Mouse (Mus musculus) adrenal gland, postnatal 14 days (tissue): ENCODE measurements around the gene Snu13. TPM values are rescaled to one million over a fixed set of nuclear protein-coding genes. Genes with fewer than 3 reads are reported as not detected.

Experiments used
- DNase-seq: peaks from one replicate; pipeline ENCODE4 v3.0.0; 2021; ENCODE audit warnings: mixed read lengths
- long read RNA-seq, 2 experiments: library from polyadenylated mRNA; stranded (forward); transcript quantifications; one replicate each; pipeline ENCODE4 v2.0.0; 2021
- total RNA-seq: library from RNA; stranded (reverse); gene quantifications from 2 replicates; pipeline ENCODE4 v1.2.3, GENCODE M21; 2021

Snu13 gene
- total RNA-seq, result 79.0 and 82.3 TPM in 2 replicates
- long read RNA-seq, experiment 1, transcript Snu13-202 (3 exons, 2,077 nt), result major isoform, 160 of 171 reads
- long read RNA-seq, experiment 1, partial matches to known transcripts, result 1 of 171 reads
- long read RNA-seq, experiment 1, other reads (novel, unspliced or antisense), result 10 of 171 reads
- long read RNA-seq, experiment 2, transcript Snu13-202 (3 exons, 2,077 nt), result major isoform, 130 of 139 reads
- long read RNA-seq, experiment 2, partial matches to known transcripts, result 1 of 139 reads
- long read RNA-seq, experiment 2, other reads (novel, unspliced or antisense), result 8 of 139 reads

DNA sequence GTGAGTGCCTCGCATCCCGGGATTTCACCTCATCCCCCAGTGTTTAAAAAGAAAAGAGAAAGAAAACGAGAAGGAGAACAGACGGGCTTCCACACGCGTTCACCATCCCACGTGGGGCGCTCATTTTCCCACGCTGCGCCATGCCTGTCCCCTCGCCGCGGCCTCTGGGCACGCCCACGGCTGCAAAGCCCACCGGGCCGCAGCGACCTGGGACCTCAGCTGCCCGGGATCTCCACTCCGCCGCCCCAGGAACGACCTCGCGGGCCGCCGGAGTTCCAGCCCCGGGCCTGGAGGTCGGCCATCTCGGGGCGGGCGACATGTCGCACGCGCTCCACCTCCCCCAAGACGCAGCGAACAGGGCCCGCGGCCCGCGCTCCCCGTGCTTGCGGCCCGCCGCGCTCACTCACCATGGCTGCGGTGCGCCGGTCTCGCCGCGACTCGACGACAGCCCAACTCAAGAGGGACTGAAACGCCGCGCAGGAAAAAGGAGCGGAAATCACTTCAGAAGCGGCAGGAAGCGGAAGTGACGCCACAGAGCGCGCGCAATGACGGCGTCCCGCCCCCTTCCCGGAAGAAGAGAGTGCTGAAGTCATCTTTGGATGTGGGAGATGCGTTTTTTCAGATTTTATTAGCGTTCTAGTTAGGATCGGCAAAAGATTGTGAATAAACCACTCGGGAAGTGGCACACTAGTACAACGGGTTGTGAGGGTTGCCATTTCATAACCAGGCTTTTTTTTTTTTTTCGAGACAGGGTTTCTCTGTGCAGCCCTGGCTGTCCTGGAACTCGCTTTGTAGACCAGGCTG is at the start of gene Snu13:
Gene Snu13 (minus strand): TSS at position 519 of the 804 bp plus-strand sequence.
- peak; percentile 94 for DNase-seq

DNA sequence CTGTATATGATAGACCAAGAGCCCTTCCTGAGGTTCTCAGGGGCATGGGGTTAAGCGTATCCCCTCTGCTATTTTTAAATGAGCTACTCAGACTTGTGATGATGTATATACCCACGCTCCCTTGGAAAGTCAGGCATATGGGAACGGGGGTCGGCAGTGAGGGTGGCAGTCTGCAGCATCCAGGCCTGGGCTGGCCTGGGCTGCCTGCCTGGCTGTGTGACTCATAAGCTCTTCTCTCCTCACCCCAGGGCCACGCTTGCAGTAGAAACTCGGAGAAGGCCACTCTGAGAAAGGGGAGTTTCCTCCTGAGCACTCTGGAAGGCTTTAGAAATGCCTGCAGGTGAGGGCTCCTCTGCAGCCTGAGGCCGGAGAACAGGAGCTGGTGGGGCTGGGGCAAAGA is 43.7 kb upstream of the Snu13 start:
- DNase-seq, result peak; percentile 24

DNA sequence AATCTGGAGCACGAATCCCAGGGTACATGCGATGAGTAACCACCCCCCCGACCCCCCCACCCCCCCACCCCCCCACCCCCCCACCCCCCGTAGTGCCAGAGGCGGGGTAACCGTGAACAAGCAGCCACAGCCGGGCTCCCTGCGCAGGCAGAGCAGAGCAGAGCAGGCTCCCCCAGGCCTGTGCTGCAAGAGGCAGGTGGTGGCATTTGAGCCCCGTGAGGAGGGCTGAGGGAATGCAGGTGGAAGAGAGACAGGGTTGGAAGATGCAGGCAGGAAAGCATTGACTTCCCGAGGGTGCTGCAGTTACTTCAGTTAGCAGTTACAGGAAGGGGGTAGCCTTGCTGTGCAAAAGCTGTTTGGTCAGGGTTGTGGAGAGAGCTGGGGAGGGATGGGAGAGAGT is 39.9 kb upstream of the Snu13 start:
- no peak for DNase-seq

DNA sequence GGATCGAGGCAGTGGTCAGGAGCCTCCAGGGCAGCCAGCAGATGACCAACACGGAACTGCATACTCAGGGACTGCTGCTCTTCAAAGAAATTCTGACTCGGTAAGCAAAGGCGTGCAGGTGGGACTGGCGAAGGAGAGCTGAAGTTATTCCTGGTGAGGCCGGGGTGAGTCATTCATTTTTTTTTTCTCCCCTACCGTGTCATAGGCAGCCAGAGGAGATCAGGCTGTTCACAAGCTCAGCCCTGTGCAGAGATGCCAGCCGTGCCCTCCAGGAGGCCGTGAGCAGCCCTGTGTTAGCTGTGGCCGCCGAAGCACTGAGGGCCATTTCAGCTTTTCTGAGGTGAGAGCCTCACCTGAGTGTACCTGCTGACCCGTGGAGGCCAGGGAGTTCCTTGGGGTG is 38.7 kb upstream of the Snu13 start:
- DNase-seq, result peak; percentile 44

DNA sequence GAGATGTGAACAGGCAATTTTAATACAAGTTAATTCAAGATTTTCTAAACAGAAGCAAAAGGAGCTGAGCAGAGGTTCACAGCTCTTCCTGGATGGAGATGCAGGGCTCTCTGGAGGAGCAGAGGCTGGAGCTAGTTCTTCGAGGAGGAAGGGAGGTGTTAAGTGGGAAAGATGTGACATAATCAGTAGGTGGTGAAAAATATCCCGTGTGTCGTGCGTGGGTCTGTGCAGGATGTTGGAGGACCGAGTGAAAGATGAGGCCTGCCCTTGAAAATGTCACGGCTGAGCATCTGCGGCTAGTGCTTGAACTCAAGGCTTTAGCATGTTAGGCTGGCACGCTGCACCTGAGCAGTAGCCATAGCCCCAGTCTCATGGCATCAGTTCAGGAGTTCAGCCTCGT is 38.2 kb upstream of the Snu13 start:
- no peak for DNase-seq

DNA sequence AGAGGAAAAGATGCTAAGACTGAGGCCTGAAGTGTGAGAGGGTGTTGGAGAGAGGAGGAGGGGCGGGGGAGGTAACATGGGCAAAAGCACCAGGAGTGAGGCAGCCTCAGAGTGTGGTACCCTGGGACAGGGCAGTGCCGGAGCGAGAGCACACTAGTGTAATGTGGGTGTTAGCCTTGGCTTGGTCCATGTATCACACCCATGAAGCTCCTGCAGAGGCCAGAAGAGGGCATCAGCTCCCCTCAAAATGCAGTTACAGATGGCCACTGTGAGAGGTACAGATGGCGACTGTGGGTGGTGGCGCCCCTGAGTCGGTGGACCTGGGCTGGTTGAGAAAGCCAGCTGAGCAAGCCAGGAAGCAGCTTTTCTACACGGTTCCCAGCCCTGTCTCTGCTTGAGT is 33.8 kb upstream of the Snu13 start:
- DNase-seq, result peak; percentile 46

DNA sequence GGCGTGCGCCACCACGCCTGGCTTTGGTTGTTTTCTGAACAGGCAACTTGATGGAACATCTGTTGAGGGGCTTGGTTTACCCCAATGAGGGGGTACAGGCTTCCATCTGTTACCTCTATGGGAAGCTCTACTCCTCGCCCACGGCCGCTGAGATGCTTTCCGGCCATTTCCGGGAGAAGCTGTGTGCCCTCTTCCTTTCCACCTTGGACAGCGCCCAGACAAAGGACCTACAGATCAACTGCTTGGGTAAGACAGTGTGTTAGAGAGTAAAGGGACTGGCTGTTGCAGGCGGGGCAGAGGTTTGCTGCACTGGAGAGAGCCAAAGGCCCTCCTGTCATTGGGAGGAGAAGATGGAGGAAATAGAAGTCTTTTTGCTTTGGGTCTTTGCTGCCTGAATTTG is 32.5 kb upstream of the Snu13 start:
- DNase-seq, result no peak

DNA sequence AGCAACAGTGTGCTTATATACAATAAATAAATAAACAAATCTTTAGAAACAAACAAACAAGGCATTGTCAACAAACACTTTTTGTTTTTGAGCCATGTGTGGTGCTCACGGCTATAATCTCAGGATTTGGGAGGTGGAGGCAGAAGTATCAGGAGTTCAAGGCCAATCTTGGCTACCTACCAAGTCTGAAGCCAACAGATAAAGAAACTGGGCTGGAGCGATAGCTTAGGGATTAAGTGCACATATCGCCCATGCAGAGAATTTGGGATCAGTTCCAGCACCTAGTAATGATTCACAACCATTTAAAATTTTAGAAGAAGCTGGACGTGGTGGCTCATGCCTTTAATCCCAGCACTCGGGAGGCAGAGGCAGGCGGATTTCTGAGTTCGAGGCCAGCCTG is 26.1 kb upstream of the Snu13 start:
- no peak for DNase-seq

DNA sequence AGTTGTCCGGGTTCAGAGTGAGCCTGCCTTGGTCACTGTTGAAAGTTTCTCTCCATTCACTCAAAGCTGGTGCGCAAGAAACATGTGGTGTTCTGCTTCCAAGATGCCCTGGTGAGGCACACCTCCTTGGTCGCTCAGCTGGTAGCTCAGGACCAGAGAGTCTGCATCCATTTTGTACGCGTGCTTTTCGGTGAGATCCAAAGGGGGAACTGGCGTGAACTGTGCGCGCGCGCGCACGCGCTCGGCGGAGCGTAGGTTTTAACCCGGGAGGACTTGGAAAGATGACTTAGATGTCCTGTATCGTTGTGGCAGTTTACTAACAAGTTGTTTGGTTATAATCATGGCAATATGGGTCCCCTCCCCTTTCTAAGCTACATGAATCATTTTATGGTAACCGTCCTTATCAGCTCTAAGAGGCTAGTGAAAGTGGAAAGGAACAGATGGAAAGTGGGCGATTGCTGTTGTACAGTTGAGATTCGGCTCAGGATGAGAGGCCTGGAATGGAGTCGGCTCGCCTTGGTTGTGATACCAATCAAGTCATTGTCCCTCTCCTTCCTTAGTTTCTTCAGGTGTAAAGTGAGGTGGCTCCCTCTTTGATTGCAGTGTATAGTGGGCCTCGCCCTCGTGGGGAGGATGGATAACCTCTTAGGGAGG is 24.5 kb upstream of the Snu13 start:
- DNase-seq, result no peak

DNA sequence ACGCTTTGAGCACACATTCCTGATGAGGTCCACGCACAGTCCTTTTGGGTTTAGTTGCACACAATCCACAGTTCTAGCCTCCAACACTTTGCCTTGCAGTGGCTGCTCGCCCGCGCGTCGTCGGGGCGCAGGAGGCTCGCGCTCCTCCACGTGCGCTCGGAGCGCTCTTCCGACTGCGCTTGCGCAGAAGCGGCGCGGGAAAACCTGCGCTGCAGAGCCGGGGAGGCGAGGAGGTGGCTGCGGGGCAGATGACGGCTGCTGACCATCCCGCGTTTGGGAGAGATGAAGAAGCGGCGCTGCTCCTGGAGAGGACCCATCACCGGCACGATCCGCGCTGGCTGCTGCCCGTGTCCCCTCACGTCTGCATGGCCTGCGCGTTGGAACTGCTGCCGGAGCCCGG is 22.5 kb upstream of the Snu13 start, which contains the start of gene Mei1:
Gene Mei1 (plus strand): TSS at position 99 of the 400 bp plus-strand sequence.
- no peak for DNase-seq

DNA sequence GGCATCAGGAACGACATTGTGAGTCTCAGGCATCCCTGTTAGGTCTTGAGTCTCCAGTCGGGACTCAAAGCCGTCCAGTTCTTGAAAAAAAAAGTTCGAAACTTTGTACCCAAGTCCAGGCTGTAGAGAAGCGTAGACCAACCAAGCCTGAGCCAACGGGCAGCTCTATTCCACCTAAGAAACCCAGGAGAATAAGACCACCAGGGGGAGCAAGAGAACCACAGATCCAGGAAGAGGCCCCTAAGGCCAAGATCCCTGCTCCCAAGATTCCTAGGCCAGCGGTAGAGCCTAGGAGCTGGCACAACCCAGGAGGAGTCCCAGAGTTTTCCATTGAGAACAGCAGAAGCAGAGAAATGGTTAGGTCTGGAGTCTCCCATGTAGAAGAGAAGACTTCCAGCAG is 18.1 kb upstream of the Snu13 start:
- DNase-seq, result peak; percentile 85

DNA sequence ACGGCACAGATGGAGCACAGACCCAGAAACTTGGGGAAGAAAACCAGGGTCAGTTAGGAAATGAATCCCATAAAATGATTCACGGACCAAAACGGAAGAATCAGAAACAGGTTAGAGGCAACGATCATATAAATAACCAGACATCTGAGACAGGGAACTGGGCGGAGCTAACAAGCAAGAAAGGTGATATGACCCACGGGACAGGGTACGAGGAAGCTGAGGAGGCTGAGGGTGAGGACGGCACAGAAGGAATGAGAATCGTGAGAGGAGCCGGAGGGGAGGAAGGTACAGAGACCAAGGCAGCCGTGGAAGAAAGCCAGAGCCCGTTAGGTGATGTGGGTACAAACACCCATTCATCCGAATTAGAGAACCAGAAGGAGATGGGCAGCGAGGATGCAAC is 16.5 kb upstream of the Snu13 start:
- no peak for DNase-seq

DNA sequence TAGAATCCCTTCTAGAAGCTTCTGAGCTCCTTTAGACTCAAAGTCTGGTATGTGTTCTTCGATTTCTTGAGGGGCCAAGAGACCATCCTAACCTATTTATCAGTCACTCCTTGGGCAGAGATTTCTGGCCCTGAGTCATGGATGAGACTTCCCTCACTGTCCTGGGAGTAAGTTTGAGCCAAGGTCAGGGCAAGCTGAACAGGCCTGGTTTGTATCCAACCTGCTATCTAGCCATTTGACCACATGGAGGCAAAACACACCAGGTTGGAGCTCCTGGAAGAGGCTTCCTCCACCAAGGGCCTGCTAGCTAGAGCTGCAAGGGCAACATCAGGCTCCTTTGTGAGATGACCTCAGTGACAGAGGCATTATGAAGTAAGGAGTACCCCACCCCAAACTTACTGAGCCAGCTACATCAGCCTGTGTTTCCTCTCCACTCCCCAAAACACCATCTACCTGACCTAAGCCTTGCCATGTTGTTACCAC is 11.4 kb upstream of the Snu13 start, which contains the start of gene 4930407I10Rik:
Gene 4930407I10Rik (plus strand): TSS at position 433 of the 483 bp plus-strand sequence.
- no peak for DNase-seq

DNA sequence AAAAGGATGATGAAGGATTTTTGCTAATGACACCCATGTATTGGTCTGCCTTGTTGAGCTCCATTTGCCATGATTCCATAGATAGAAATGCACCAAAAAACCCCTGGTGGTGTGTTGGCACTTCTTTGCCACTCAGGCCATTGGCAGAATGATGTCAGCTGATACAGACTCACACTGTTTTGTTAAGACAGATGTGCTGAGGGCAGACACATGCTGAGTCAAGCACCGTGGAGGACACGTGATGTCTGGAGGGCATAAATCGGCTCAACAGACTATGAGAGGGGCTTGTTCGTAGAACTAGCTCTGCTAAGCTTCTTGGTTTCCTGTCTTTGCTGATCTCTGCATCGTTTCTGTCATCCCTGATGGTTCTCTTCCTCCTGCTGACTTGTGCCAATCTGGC is 5.1 kb upstream of the Snu13 start:
- no peak for DNase-seq

DNA sequence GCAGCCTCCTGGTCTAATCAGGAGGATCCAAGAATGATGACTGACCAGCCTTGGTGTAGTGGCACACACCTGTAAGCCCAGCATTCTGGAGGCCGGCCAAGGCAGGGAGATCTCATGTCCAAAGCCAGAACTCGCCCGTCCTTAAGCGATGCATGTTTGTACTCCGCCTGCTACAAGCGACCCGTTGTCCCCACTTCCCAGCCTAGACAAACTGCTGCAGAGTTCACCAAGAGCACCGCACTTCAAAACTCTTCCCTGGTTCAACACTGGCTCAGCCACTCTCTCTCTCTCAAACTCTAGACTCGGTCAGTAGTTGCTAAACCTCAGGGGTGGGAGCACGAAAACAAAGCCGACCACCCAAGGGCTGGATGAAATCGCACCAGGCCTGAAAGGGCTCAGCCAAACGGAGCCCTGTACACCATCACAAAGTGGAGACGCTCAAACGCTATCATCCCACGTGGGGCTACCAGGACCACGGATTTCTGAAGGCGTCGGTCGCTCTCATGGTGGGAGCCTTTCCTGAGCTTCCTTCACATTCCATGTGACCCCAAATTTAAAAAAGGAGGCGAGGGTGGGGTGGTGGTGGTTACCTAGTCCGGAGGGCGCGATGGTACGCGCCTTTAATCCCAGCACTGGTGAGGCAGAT is 1.0 kb downstream of the Snu13 start:
- DNase-seq, result peak; percentile 29

DNA sequence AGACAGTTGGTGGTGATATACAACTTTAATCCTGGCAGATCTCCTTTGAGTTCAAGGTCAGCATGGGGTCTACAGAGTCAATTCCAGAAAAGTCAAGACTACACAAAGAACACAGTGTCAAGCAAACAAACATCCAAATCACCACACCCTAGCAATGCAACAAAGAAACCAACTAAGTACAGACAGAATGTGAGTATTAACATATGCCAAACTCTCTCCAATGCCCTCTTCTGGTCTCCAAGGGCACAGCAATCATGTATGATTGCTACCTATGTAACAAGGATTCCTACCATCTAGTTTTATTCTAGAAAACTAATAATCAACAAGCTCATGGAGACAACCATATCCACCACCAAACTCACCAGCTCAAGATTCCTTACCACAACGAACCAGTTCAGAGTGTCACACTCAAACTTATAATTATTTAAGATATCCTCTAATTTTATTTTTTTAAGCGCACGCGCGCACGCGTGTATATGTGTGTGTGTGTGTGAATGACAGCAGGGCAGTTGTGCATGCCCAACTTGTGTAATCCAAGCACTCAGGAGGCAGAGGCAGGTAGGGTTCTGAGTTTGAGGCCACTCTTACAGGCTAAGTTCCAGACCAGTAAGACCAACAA is 3.1 kb downstream of the Snu13 start:
- no peak for DNase-seq

DNA sequence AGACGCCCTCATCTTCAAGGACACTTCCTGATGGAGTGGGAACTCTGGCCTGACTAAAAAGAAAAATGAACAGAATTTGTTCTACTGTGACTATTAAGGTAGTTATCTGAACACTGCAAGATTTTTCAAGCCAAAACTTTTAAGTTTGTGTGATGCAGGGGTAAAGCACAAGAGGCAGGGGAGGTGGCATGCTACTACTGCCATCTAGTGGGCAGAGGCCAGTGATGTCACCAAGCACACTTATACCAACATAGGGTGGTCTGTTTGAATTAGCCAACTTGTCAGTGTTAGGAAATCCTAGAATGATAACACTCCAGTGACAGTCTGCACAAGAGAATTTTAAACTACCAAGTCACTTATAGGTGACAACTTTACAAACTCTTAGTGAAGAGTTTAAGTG is 6.7 kb downstream of the Snu13 start:
- DNase-seq, result peak; percentile 70

DNA sequence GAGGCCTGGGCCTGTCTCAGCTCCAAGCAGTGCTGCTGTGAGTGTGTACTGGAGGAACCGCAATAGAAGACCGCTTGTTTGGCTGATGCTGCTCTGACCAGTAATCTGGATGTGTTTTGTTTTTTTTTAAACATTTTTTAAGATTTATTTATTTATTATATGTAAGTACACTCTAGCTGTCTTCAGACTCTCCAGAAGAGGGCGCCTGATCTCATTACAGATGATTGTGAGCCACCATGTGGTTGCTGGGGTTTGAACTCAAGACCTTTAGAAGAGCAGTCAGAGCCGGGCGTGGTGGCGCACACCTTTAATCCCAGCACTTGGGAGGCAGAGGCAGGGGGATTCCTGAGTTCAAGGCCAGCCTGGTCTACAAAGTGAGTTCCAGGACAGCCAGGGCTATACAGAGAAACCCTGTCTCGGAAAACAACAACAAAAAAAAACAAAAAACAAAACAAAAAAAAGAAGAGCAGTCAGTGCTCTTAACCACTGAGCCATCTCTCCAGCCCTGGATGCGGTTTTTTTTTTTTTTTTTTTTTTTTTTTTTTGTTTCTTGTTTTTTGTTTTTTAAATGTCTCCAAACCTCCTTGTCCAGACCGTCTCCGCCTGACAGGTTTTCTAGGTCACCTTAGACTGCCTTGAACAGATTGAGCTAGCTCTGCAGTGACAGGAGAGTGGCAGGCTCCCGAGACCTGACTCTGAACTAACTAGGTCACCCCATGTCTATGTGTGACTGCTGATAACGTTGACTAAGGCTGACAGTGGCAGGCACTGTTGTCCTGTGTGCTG is 11.3 kb downstream of the Snu13 start:
- DNase-seq, result peak; percentile 64

DNA sequence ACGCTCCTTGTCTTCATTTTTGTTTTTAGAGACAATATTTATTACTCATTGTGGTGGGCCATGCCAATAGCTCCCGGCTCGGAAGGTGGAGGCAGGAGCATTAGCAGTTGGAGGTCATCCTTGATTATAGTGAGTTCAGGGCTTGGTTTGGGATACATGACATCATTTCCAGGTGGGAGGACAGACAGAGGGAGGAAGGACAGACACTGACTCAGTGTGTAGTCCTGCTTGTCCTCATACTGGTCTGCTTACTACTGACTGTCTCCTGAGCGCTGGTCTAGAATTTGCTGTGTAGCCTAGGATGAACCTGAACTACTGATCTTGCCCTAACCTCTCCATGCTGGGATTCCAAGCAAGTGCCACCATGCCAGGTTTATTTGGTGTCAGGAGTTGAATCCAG is 13.6 kb downstream of the Snu13 start, which contains the start of gene Desi1:
Gene Desi1 (minus strand): TSS at position 101 of the 400 bp plus-strand sequence.
- DNase-seq, result no peak

DNA sequence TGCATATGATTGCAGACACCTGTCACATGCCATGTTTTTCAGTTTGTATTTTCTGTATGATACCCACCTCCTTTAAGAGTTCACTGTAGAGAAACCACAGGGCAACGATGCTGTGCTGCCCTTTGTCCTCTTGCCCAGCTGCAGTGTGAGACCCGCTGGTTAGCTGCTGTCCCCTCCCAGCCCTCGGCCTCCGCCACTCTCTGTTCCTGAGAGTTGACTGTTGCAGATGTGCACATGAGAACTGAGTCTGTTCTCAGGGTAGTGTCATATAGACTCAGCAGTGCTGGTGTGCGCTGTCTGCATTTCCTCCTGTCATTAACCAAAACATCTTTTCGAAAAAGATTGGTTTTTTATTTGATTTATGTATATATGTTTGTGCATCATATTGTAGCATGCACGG is 15.0 kb downstream of the Snu13 start:
- DNase-seq, result no peak

DNA sequence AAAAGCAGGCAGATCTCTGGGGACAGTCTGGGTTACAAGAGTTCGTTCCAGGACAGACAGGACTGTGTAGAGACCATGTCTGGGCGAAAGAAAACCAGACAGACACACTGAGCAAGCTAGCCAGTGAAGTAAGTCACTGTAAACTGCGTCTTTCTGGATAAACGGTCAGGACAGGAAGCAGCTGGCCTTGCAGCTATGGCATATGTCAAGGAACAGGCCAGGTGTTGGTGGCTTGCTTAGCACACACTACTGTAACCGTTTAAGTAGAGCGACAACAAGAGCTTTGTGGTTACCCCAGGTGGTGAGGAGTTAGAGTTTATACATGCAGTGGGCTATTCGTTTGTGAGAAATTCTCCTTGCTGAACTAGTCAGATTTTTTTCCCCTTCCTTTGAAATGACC is 19.7 kb downstream of the Snu13 start:
- no peak for DNase-seq
